Mouse (Mus musculus) cerebellum, adult 2 months (tissue): ENCODE results near the gene Kcnma1. TPM values are rescaled to one million over a fixed set of nuclear protein-coding genes. Genes with fewer than 3 reads are reported as not detected.

Source experiments
- DNase-seq, 2 experiments: peaks; one replicate each; pipeline ENCODE4 v3.0.0; 2021
- H3K27ac ChIP-seq: fragments of 200-500 bp; 2 replicates; pipeline ENCODE4 v1.5.1; 2012; ENCODE audit warnings: low read length, control low read depth, inconsistent platforms; ENCODE audit not compliant: insufficient read depth
- H3K27me3 ChIP-seq: fragments of 200-500 bp; 2 replicates; pipeline ENCODE4 v1.6.1; 2012; ENCODE audit warnings: inconsistent platforms, mild to moderate bottlenecking, low read length, moderate library complexity; ENCODE audit not compliant: control insufficient read depth, insufficient read depth
- H3K4me1 ChIP-seq: fragments of 200-500 bp; 2 replicates; pipeline ENCODE4 v1.6.1; 2011; ENCODE audit warnings: low read length; ENCODE audit not compliant: control insufficient read depth, insufficient read depth
- H3K4me3 ChIP-seq: fragments of 200-500 bp; replicated peaks from 2 replicates; pipeline ENCODE3; 2011; ENCODE audit warnings: mild to moderate bottlenecking, low read depth, low read length, control low read depth; ENCODE audit not compliant: insufficient read depth
- CTCF ChIP-seq: fragments of 200-500 bp; IDR thresholded peaks from 2 replicates; pipeline ENCODE4 v1.5.1; 2011; ENCODE audit warnings: low read depth, mild to moderate bottlenecking, control low read depth, low read length, moderate library complexity, borderline replicate concordance; ENCODE audit not compliant: insufficient read depth
- POLR2A ChIP-seq: fragments of 200-500 bp; IDR thresholded peaks from 2 replicates; pipeline ENCODE4 v1.6.1; 2011; ENCODE audit warnings: low read length, control low read depth, borderline replicate concordance; ENCODE audit not compliant: insufficient read depth
- WGBS: fragments of 180-500 bp; shearing (Covaris S2); methylation state at CpG from one replicate; pipeline ENCODE4 v1.1.7; 2018; 5-methylcytosine and 5-hydroxymethylcytosine counted together
- polyA plus RNA-seq: library from polyadenylated mRNA; depleted of rRNA; stranded (reverse); fragments of >200 nt; gene quantifications from 2 replicates; pipeline ENCODE4 v1.2.3, GENCODE M21; 2012; rRNA removed

Kcnma1 gene
- 40.4 and 45.6 TPM in 2 replicates for polyA plus RNA-seq

DNA sequence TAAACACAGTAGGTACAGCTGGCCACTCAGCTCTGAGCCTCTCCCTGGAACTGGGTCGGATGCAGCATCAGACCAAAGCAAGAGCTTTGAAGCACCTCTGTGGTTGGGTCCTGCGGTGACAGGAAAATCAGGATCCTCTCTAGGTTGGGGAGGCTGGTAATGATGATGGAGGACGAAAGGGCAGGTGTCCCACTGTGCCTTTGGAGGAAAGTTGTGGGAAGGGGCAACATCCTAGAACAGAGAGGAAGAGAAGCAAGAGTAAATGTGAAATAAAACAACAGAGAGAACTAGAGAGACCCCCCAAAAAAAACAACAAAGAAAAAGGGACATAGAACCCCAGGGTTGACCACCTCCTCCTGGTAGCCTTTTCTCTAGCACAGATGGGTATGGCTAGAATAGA, at the start of gene Kcnma1:
TSS of gene Kcnma1 (minus strand) at position 101 of the 400 bp plus-strand sequence.
- 75% methylated on average over 3 of the region's 3 CpGs for WGBS
- TF ChIP-seq POLR2A (no peak), CTCF (no peak)

DNA sequence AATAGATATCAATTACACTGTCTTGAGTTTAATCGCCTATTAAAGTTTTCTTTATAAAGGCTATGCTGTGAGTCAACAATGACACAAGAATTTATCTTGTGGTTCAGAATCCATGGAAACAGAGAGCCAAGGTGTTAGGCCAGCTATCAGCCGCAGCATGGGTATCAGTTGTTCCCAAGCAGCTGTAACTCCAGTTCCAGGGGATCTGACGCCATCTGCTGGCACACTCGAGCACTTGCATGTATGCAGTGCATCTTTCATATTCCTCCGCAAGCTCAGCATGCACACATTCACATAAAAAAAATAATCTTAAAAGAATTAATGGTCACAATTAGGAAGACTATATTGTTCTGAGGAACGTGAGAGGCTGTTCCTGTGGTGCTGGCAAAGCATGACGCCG, 45.5 kb upstream of the Kcnma1 start:
- Histone ChIP-seq H3K27ac (no peak overlapping the region), H3K4me1 (no peaks in the 10 kb centered on the region), H3K4me3 (no peak overlapping the region), H3K27me3 (no peaks in the 10 kb centered on the region; the same call in 1 of the 2 replicates)
- 11% methylated on average over 8 of the region's 8 CpGs for WGBS
- TF ChIP-seq CTCF (peak; percentile 81), POLR2A (no peak)
- peak; percentile 30 to 36 for DNase-seq

More for the DNA sequence above, at the start of gene Kcnma1:
- Histone ChIP-seq H3K4me1 (no peaks in the 10 kb centered on the region), H3K4me3 (no peak within 1 kb of the TSS), H3K27ac (no peak within 1 kb of the TSS), H3K27me3 (no peaks in the 10 kb centered on the region; the same call in 1 of the 2 replicates)
- DNase-seq: no peak

DNA sequence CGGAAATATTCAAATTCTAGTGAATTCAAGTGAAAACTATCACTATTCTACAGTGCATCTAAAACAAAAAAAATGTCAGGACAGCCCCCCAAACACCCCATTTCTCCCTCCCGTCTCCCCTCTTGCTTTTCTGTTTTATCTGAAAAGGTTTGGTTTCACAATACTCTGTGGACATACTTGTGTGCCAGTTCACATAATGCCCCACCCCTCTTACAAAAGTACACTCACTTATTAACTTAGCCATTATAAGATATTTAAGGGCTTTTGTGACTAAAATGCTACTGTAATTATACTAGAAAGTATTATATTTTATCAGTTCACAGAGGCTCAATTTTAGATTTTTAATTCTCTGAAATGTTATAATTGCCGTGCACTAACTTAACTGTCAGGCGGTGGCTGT, 45.0 kb upstream of the Kcnma1 start:
- Histone ChIP-seq H3K4me1 (no peaks in the 10 kb centered on the region), H3K27me3 (no peaks in the 10 kb centered on the region; the same call in 1 of the 2 replicates), H3K4me3 (no peak overlapping the region), H3K27ac (no peak overlapping the region)
- no peak for DNase-seq
- TF ChIP-seq CTCF (no peak), POLR2A (no peak)
- 84% methylated on average over 4 of the region's 4 CpGs for WGBS

DNA sequence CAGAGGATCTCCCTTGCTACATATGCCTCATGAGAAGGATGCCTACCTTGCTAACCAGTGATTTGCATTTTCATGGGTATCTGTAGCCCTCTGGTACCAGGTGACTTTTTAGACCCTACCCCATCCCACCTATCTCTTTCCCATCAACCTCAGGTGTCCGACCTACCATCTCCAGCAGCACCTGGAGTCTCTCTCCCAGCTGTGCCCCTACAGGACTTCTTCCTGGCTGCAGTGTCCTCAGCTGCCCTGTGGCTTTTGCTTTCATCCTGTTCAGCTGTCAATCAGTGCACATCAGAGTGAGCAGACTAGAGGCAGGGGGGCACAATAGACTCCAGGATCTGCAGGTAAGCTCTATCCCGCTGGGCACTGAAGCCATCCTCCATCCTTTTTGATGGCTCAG, 37.5 kb upstream of the Kcnma1 start:
- Histone ChIP-seq H3K4me3 (no peak overlapping the region), H3K27ac (no peak overlapping the region), H3K4me1 (no peaks in the 10 kb centered on the region), H3K27me3 (no peaks in the 10 kb centered on the region; the same call in 1 of the 2 replicates)
- DNase-seq: no peak
- no peak for TF ChIP-seq POLR2A
- TF ChIP-seq CTCF: no peak
- 89% methylated on average over 2 of the region's 2 CpGs for WGBS

DNA sequence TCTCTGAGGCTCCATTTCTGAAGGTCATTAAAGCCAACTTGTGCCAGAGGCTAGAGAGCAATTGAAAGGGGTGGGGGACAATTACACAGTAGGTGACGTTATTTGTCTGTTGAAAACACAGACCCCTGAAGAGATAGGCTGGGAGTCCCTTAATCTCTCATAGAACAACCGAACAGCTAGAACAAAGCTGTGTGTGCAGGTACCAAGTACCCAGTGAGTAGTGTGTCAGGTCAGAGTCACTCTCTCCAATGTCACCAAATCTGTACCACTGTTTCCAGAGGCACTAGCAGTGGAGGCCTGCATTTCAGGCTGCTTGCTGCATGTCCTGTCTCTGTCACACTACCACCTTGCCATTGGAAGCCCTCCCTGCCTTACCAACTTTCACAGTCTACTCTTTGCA, 22.3 kb upstream of the Kcnma1 start:
- Histone ChIP-seq H3K27ac (no peak overlapping the region), H3K4me1 (peaks cover 23% of the 10 kb centered on the region), H3K27me3 (no peaks in the 10 kb centered on the region; the same call in 1 of the 2 replicates), H3K4me3 (no peak overlapping the region)
- WGBS: 92% methylated on average over 2 of the region's 2 CpGs
- DNase-seq: no peak
- TF ChIP-seq POLR2A: no peak
- TF ChIP-seq CTCF: no peak

DNA sequence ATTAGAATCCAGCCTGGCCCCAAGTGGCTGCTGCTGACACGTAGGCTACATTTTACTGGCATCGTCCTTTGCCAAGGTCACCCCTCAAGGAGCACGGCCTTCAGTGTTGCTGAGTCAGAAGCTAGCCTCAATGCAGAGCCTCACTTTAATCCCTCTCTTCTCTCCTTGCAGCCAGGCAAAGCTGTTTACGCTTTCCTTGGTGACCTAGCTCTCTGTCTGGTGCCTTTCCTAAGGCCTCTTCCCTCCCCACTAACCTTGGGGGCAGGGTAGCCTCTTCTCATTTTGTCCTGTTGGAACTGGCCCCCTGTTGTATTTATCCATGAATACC, 21.9 kb upstream of the Kcnma1 start:
- no peak for DNase-seq
- TF ChIP-seq CTCF: no peak
- no peak for TF ChIP-seq POLR2A

DNA sequence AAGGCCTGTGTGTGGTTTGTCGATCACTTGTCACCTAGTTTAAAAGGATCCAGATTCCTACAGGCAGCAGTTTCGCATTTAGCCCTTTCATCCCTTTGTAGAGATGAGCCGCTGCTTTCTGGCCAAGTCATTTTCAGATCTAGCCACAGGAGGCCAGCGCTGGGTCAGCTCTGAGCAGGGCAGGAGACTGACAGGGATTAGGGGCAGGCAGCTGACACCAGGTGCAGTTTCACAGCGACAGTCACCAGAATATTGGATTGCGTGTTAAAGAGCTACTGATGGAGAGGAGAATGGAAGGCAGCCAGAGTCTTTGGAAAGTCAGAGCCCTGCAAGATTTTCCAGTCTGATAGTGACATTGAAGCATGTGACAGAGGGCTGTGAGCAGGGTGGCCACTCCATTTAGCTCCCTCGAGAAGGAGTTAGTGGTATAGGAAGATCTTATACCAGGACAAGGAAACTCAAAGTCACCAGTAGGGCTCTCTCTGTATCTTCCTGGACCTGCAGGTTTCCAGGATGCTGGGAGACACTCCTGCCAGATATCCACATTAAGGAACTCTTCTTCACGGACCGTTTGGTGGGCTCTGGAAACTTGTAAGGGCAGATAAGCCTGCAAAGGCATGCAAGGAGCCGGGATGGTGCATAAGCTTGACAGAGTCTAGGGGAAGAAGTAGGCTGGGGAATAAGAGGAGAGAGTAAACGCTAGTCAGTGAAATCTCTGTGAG, 21.4 kb upstream of the Kcnma1 start:
- DNase-seq: peak; percentile 45 to 61
- Histone ChIP-seq H3K27ac (no peak overlapping the region), H3K27me3 (no peaks in the 10 kb centered on the region; the same call in 1 of the 2 replicates), H3K4me3 (no peak overlapping the region), H3K4me1 (peaks cover 23% of the 10 kb centered on the region)
- WGBS: 14% methylated on average over 11 of the region's 11 CpGs
- TF ChIP-seq POLR2A (no peak), CTCF (no peak)

More for the DNA sequence above, 21.9 kb upstream of the Kcnma1 start:
- H3K4me3 ChIP-seq: no peak overlapping the region
- H3K27me3 ChIP-seq: no peaks in the 10 kb centered on the region; the same call in 1 of the 2 replicates
- WGBS: 54% methylated on average over 4 of the region's 4 CpGs
- H3K27ac ChIP-seq: no peak overlapping the region
- peaks cover 23% of the 10 kb centered on the region for H3K4me1 ChIP-seq

DNA sequence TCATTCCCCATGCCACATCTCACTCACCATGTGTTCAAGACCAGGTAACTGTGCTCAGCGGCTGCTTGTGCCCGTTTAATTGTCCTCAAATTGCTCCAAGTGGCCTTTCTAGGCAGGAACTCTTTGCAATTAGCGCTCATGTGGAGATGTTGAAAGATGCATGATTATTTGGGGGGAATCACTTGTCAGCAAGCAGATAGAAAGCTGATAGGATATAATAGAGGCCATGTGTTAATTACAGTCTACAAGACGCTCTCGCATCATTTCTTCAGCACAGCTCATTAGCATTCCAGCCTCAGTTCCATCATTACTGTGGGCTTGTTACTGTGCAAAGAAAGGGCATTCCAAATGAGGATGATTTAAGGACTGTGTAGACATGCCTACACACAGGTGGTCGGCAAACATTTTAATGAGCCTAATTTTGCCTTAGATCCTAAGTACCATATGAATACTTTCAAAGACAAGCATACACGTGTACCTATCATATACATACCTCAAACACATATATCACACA, 18.6 kb upstream of the Kcnma1 start:
- no peaks in the 10 kb centered on the region; the same call in 1 of the 2 replicates for H3K27me3 ChIP-seq
- DNase-seq: no peak
- H3K27ac ChIP-seq: no peak overlapping the region
- WGBS: 46% methylated on average over 7 of the region's 7 CpGs
- no peak overlapping the region for H3K4me3 ChIP-seq
- peaks cover 23% of the 10 kb centered on the region for H3K4me1 ChIP-seq
- TF ChIP-seq CTCF (no peak), POLR2A (no peak)
